Mouse (Mus musculus): ENCODE results near the gene Fam171a1.

GRCm38 (mm10) chr2:3273349-3273748, 159.3 kb downstream of the Fam171a1 start:
- TF ChIP-seq CTCF (IDR thresholded peaks at IDR 0.05; ENCODE audit: extremely low read depth, insufficient read depth, low read length) (no peak), POLR2A (IDR thresholded peaks at IDR 0.05; ENCODE audit: extremely low read depth, insufficient read depth, low read length) (no peak)
